Mouse (Mus musculus) E14TG2a.4 (cell line): ENCODE results near the gene Pank3.

Experiments used
- H3K27me3 ChIP-seq: 2 replicates; pipeline ENCODE4 v1.6.1; 2014; ENCODE audit warnings: low read length, control low read depth; ENCODE audit not compliant: insufficient read depth
- H3K36me3 ChIP-seq: 2 replicates; pipeline ENCODE4 v1.6.1; 2014; ENCODE audit warnings: low read length, control low read depth; ENCODE audit not compliant: insufficient read depth
- H3K4me1 ChIP-seq: replicated peaks from 2 replicates; pipeline ENCODE4 v1.6.1; 2014; ENCODE audit warnings: low read depth, low read length, control low read depth
- H3K4me3 ChIP-seq: replicated peaks from 2 replicates; pipeline ENCODE4 v1.5.1; 2014; ENCODE audit warnings: mild to moderate bottlenecking, low read length
- H3K9me3 ChIP-seq: 2 replicates; pipeline ENCODE4 v1.6.1; 2014; ENCODE audit warnings: low read length, control low read depth
- CTCF ChIP-seq: conservative IDR thresholded peaks from 2 replicates; pipeline ENCODE4 v1.5.1; 2014; ENCODE audit warnings: low read length
- NANOG ChIP-seq: IDR thresholded peaks from 2 replicates; pipeline ENCODE4 v1.6.1; 2014; ENCODE audit warnings: borderline replicate concordance, low read length, mixed read lengths
- POU5F1 ChIP-seq: IDR thresholded peaks from 2 replicates; pipeline ENCODE4 v1.6.1; 2014; ENCODE audit warnings: low read length, borderline replicate concordance

The Pank3 gene

DNA sequence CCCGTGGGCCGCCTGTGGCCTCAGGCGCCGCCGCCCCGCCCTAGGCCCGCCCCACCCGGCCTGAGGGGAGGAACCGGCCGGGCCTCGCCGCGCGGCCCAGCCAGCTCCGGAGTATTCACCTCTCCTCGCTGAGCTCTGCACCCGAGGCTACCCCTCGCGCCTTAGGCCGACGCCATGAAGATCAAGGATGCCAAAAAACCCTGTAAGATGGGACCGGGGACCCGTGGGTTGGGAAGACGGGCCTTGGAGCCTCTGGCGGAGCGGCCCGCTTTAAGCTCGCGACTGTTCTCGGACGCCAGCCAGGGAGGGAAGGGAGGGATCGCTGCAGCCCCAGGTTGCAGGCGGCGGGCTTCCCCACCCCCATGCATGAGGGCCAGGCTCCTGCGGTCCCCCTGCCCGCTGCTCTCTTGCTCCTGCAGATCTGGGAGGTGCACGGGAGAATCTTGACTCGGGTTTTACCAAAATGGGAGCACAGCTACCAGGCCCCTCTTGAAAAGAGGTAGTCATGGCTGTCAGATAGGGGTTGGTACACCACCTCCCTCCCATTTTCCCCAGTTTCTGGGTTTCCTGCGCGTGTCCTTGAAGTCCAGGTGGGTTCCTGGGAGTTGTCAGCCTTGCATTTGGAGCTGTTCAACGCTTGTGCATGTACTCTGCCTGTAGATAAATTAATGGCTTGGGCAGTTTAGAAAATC lies 608 bp downstream of the Pank3 start:
- Histone ChIP-seq H3K9me3 (no peaks in the 10 kb centered on the region), H3K36me3 (peaks cover 18% of the 10 kb centered on the region), H3K4me1 (peaks cover 51% of the 10 kb centered on the region), H3K4me3 (peak overlapping the region; percentile 96), H3K27me3 (peaks cover 4% of the 10 kb centered on the region)
- TF ChIP-seq NANOG (no peak), CTCF (no peak), POU5F1 (no peak)

GRCm38 (mm10) chr11:35770741-35771504 lies 1.6 kb downstream of the Pank3 start:
- peaks cover 51% of the 10 kb centered on the region for H3K4me1 ChIP-seq
- H3K36me3 ChIP-seq: peaks cover 23% of the 10 kb centered on the region
- TF ChIP-seq NANOG (no peak), CTCF (no peak), POU5F1 (no peak)

DNA sequence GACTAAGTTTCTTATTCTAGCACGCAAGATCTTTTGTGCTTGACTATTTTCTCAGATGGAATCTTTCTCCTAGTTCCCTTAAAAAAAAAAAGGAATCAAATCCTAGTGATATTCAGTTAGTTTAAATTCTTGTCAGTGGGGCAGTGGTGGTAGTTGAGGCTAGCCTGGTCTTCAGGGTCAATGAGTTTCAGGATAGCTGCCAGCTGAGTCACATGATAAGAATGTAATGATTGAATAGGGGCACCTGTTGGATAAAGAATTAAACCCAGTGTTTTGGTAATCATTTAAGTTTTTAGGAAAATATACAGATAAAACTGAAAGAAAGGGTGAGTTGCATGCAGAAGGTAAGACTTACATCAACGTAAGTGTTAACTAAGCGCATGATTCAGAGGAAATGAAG lies 6.3 kb downstream of the Pank3 start:
- H3K4me3 ChIP-seq: no peak overlapping the region
- no peaks in the 10 kb centered on the region for H3K27me3 ChIP-seq
- H3K9me3 ChIP-seq: no peaks in the 10 kb centered on the region
- H3K36me3 ChIP-seq: peaks cover 66% of the 10 kb centered on the region
- peaks cover 31% of the 10 kb centered on the region for H3K4me1 ChIP-seq
- TF ChIP-seq CTCF (no peak), NANOG (no peak), POU5F1 (no peak)

More at GRCm38 (mm10) chr11:35770741-35771504, 1.6 kb downstream of the Pank3 start:
- Histone ChIP-seq H3K9me3 (no peaks in the 10 kb centered on the region), H3K27me3 (peaks cover 2% of the 10 kb centered on the region), H3K4me3 (peak overlapping the region; percentile 96)

GRCm38 (mm10) chr11:35776452-35776851 lies 7.2 kb downstream of the Pank3 start:
- Histone ChIP-seq H3K9me3 (no peaks in the 10 kb centered on the region), H3K4me1 (peaks cover 23% of the 10 kb centered on the region), H3K4me3 (no peak overlapping the region), H3K36me3 (peaks cover 69% of the 10 kb centered on the region), H3K27me3 (no peaks in the 10 kb centered on the region)
- no peak for TF ChIP-seq CTCF
- TF ChIP-seq NANOG: no peak
- no peak for TF ChIP-seq POU5F1

DNA sequence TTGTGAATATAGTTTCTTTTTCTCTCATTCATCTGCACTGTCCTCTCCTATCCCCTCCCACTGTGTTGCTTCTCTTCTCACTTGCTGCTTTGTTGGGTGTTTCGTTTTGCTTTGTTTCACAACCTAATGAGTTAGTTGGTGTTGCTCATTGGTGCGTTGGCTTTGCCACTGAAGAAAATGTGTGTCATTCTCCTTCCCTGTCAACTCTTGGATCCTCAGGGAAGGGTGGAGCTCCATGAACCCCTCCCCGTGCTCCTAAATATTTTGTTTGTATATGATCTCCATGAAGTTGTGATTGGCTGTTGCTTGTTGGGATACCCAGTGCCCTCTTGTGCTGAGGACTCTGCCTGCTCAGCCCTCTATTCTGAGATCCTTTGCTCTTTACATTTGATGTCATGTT lies 11.1 kb downstream of the Pank3 start:
- H3K36me3 ChIP-seq: peaks cover 95% of the 10 kb centered on the region
- H3K4me1 ChIP-seq: no peaks in the 10 kb centered on the region; the same call in 1 of the 2 replicates
- H3K4me3 ChIP-seq: no peak overlapping the region
- TF ChIP-seq CTCF (no peak), NANOG (no peak), POU5F1 (no peak)
- H3K9me3 ChIP-seq: no peaks in the 10 kb centered on the region
- H3K27me3 ChIP-seq: no peaks in the 10 kb centered on the region

DNA sequence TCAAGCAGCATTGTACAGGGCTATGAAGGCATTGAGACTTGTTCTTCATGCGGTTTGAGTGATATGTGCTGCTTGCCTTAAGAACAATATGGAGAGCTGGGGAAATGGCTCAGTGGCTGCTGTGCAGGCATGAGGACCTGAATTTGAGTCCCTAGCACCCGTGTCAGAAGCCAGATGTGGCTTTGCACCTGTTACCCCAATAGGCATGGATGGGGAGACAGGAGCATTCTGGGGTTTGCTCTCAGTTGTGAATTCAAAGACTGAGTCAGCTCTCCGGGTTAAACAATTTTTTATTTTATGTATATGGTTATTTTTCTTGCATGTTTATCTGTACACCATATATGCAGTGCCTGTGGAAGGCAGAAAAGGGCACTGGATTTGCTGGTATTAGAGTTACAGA lies 13.2 kb downstream of the Pank3 start:
- Histone ChIP-seq H3K4me1 (peaks cover 7% of the 10 kb centered on the region; the same call in 1 of the 2 replicates), H3K4me3 (no peak overlapping the region), H3K27me3 (no peaks in the 10 kb centered on the region), H3K36me3 (peaks cover 93% of the 10 kb centered on the region), H3K9me3 (no peaks in the 10 kb centered on the region)
- TF ChIP-seq POU5F1: no peak
- no peak for TF ChIP-seq NANOG
- no peak for TF ChIP-seq CTCF

GRCm38 (mm10) chr11:35783038-35783437 lies 13.8 kb downstream of the Pank3 start:
- Histone ChIP-seq H3K36me3 (peaks cover 87% of the 10 kb centered on the region), H3K4me3 (no peak overlapping the region), H3K27me3 (no peaks in the 10 kb centered on the region), H3K9me3 (no peaks in the 10 kb centered on the region), H3K4me1 (peaks cover 13% of the 10 kb centered on the region)
- TF ChIP-seq NANOG (no peak), POU5F1 (no peak), CTCF (no peak)

DNA sequence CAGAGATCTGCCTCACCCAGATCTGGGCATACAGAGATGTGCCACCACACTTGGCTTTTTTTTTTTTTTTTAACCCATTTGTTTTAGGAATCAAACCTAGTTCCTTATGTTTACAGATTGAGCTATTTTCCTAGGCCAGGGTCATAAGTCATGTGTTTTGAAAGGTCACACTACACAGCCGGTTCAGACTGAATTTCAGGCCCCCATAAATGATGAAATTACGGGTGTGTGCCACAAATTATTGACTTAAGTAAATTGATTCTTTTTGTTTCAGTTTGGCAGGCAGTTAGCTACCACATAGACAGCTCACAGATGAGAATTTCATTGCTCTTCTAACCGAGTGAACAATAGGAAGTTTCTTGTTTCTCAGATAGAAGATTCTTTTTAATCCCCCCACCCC lies 14.7 kb downstream of the Pank3 start:
- no peaks in the 10 kb centered on the region for H3K27me3 ChIP-seq
- H3K4me3 ChIP-seq: no peak overlapping the region
- peaks cover 23% of the 10 kb centered on the region for H3K4me1 ChIP-seq
- peaks cover 79% of the 10 kb centered on the region for H3K36me3 ChIP-seq
- H3K9me3 ChIP-seq: no peaks in the 10 kb centered on the region
- TF ChIP-seq NANOG (no peak), POU5F1 (no peak), CTCF (no peak)

GRCm38 (mm10) chr11:35784537-35784936 lies 15.3 kb downstream of the Pank3 start:
- TF ChIP-seq CTCF (peak; percentile 42; the same call in 1 of the 2 replicates), POU5F1 (no peak)
- Histone ChIP-seq H3K36me3 (peaks cover 79% of the 10 kb centered on the region), H3K9me3 (no peaks in the 10 kb centered on the region), H3K27me3 (no peaks in the 10 kb centered on the region), H3K4me3 (no peak overlapping the region), H3K4me1 (peaks cover 25% of the 10 kb centered on the region)
